Mouse (Mus musculus) intestine, postnatal 0 days (tissue): ENCODE measurements around the gene Gm3045. TPM values are rescaled to one million over a fixed set of nuclear protein-coding genes. Genes with fewer than 3 reads are reported as not detected.
A peak's percentile ranks its signal among the peaks of the same experiment; 100 is the strongest.

ENCODE experiments used
- ATAC-seq: fragments of 200-750 bp; cut with Nextera tagmentation; 2 replicates; pipeline ENCODE4 v1.8.0; 2017; ENCODE audit warnings: mild to moderate bottlenecking, moderate TSS enrichment, moderate library complexity
- H3K27ac ChIP-seq: fragments of 300-500 bp; sonication (generic); 2 replicates; pipeline ENCODE4 v1.5.1; 2014; ENCODE audit warnings: mild to moderate bottlenecking, low read depth, low read length, moderate library complexity
- H3K27me3 ChIP-seq: fragments of 300-500 bp; sonication (generic); replicated peaks from 2 replicates; pipeline ENCODE4 v1.6.1; 2014; ENCODE audit warnings: low read length, mixed read lengths; ENCODE audit not compliant: control insufficient read depth, insufficient read depth
- H3K36me3 ChIP-seq: fragments of 300-500 bp; sonication (generic); 2 replicates; pipeline ENCODE4 v1.6.1; 2014; ENCODE audit warnings: mild to moderate bottlenecking, moderate library complexity; ENCODE audit not compliant: control insufficient read depth, insufficient read depth
- H3K4me1 ChIP-seq: fragments of 300-500 bp; sonication (generic); replicated peaks from 2 replicates; pipeline ENCODE4 v1.6.1; 2014; ENCODE audit warnings: antibody characterized with exemption, low read length, mixed read lengths; ENCODE audit not compliant: control insufficient read depth, insufficient read depth
- H3K4me2 ChIP-seq: fragments of 300-500 bp; sonication (generic); replicated peaks from 2 replicates; pipeline ENCODE4 v1.6.1; 2014; ENCODE audit warnings: low read depth, mild to moderate bottlenecking, moderate library complexity
- H3K4me3 ChIP-seq: fragments of 300-500 bp; sonication (generic); 2 replicates; pipeline ENCODE4 v1.5.1; 2014; ENCODE audit warnings: low read depth, low read length
- H3K9ac ChIP-seq: fragments of 300-500 bp; sonication (generic); 2 replicates; pipeline ENCODE4 v1.6.1; 2014; ENCODE audit warnings: mild to moderate bottlenecking, low read depth, low read length
- H3K9me3 ChIP-seq: fragments of 300-500 bp; sonication (generic); 2 replicates; pipeline ENCODE4 v1.6.1; 2016; ENCODE audit warnings: mixed run types; ENCODE audit not compliant: control insufficient read depth
- CTCF ChIP-seq: sonication (generic); IDR thresholded peaks from 2 replicates; pipeline ENCODE4 v1.5.1; 2016; ENCODE audit warnings: low read depth, mild to moderate bottlenecking, control low read depth, antibody characterized with exemption, moderate library complexity
- WGBS: fragments of 180-500 bp; shearing (Covaris S2); extraction: QIAGEN DNeasy Blood & Tissue Kit; methylation state at CpG from one replicate; pipeline ENCODE4 v1.1.7; 2014; 5-methylcytosine and 5-hydroxymethylcytosine counted together
- polyA plus RNA-seq: library from polyadenylated mRNA; unstranded; fragments of >200 nt; fragmentation: Nextera tagmentation; extraction: Ambion mirVana; gene quantifications from 2 replicates; pipeline ENCODE4 v1.2.1, GENCODE M21; 2015

Gm3045 gene
- polyA plus RNA-seq, 1 experiment from 2014 or later, result not detected

DNA sequence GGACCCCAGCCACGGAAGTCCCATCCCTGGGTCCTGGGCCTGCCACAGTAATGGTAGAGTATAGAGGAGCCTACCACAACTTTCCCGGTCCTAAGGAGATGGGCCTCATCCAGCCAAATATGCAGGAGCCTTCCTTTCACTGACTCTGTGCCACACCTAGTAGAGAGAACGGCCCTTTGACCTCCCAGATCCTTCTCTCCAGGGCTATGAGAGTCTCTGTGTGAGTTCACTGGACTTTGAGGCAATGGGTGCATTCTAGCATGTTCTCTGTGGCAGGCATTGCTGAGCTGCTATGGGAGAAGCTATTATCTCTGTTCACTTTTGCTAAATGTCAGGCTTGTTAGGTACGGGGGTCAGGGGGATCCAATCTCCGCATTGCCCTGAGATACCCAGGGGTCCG is 37.4 kb downstream of the Gm3045 start:
- WGBS, result 74% methylated on average over 6 of the region's 6 CpGs
- Histone ChIP-seq H3K36me3 (no peaks in the 10 kb centered on the region), H3K4me2 (no peak overlapping the region), H3K4me1 (no peaks in the 10 kb centered on the region), H3K9me3 (no peaks in the 10 kb centered on the region), H3K27me3 (no peaks in the 10 kb centered on the region), H3K27ac (no peak overlapping the region), H3K4me3 (no peak overlapping the region), H3K9ac (no peak overlapping the region)
- TF ChIP-seq CTCF, result no peak
- ATAC-seq, result no peak

DNA sequence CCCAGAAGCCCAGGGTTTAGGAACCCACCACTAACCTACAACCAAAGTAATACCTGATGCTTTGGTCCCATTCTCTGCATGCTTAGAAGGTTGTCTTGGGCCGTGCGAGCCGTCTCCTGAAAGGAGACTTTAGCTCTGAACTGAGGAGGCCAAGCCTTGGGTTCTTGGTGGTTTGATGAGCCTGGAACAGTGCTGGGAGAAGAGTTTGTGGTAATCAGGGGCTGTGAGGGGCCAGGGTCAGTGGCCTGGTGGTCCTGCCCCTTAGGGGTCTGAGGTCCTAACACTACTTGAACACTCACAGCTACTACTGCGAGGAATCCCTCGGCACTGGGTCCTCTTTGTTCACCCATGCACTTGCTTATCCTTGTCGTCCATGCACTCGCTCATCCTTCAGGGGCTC is 41.4 kb downstream of the Gm3045 start:
- Histone ChIP-seq H3K9me3 (no peaks in the 10 kb centered on the region), H3K4me3 (no peak overlapping the region), H3K27me3 (no peaks in the 10 kb centered on the region), H3K36me3 (no peaks in the 10 kb centered on the region), H3K4me1 (no peaks in the 10 kb centered on the region), H3K4me2 (no peak overlapping the region), H3K27ac (no peak overlapping the region), H3K9ac (no peak overlapping the region)
- no peak for ATAC-seq
- WGBS, result 94% methylated on average over 7 of the region's 7 CpGs
- no peak for TF ChIP-seq CTCF

DNA sequence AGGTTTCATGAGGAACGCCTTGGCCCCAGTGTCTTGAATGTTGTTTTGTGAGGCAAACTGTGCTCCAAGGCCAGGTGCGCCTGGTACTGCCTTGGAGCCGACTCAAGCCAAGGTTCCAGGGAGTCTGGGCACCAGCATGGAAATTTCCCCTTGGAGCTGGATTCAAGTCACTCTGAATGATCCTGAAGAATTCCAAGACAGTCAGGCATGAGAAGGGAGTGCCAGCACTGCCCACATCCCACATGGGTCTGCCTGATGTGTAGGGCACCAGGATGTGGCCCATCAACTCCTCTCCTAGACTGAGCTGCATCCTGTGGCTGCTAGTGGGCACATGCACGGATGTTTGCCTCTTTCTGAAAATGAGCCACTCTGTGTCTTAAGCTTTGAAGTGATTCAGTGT is 42.1 kb downstream of the Gm3045 start:
- ATAC-seq, result no peak
- TF ChIP-seq CTCF, result no peak
- no peaks in the 10 kb centered on the region for H3K4me1 ChIP-seq
- H3K27me3 ChIP-seq, result no peaks in the 10 kb centered on the region
- no peaks in the 10 kb centered on the region for H3K36me3 ChIP-seq
- no peak overlapping the region for H3K4me3 ChIP-seq
- WGBS, result 88% methylated on average over 4 of the region's 4 CpGs
- H3K27ac ChIP-seq, result no peak overlapping the region
- no peaks in the 10 kb centered on the region for H3K9me3 ChIP-seq
- no peak overlapping the region for H3K4me2 ChIP-seq
- H3K9ac ChIP-seq, result no peak overlapping the region

DNA sequence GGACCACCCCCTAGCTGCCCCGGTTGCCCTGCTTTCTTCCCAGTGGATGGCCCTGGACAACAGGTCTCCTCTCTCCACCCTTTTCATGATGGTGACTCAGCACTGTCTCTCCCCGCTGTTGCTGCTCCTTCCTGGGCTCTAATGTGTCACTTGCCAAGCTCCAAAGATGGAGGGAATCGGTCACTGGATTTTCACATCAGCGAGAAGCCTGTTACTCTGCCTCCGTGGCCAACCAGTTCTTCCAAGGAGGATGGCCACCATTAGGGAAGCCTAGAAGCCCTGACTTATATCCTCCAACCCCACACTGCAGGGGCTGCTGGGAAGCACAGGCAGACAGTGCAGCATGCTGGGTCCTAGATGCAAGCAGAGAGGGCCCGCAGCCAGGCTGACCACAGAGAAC is 44.8 kb downstream of the Gm3045 start:
- Histone ChIP-seq H3K9me3 (no peaks in the 10 kb centered on the region), H3K4me3 (no peak overlapping the region), H3K9ac (no peak overlapping the region), H3K4me1 (no peaks in the 10 kb centered on the region), H3K27ac (no peak overlapping the region), H3K4me2 (no peak overlapping the region), H3K36me3 (no peaks in the 10 kb centered on the region), H3K27me3 (no peaks in the 10 kb centered on the region)
- no peak for TF ChIP-seq CTCF
- WGBS, result 81% methylated on average over 6 of the region's 6 CpGs
- ATAC-seq, result no peak

DNA sequence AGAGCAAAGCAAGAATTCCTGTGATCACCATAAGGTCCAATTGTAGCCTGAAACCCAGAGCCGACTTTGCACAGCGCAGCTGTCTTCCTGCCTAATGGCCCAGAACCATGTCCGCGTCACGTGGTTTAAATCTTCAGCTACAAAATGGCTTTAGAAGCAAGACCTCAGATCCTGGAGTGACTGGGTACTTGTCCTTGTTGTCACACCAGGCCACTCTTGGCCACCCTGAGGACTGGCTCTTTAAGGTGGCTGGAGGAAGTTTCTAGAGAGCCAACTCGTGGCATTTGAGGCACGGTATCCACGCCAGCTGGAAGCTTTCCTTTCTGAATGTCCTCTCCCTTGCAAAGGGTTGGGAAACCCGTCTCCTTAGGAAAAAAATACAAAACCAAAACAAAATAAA is 45.6 kb downstream of the Gm3045 start:
- WGBS, result 68% methylated on average over 9 of the region's 9 CpGs
- TF ChIP-seq CTCF, result no peak
- Histone ChIP-seq H3K4me1 (no peaks in the 10 kb centered on the region), H3K36me3 (no peaks in the 10 kb centered on the region), H3K9me3 (no peaks in the 10 kb centered on the region), H3K9ac (no peak overlapping the region), H3K4me2 (no peak overlapping the region), H3K4me3 (no peak overlapping the region), H3K27me3 (no peaks in the 10 kb centered on the region), H3K27ac (no peak overlapping the region)
- no peak for ATAC-seq

DNA sequence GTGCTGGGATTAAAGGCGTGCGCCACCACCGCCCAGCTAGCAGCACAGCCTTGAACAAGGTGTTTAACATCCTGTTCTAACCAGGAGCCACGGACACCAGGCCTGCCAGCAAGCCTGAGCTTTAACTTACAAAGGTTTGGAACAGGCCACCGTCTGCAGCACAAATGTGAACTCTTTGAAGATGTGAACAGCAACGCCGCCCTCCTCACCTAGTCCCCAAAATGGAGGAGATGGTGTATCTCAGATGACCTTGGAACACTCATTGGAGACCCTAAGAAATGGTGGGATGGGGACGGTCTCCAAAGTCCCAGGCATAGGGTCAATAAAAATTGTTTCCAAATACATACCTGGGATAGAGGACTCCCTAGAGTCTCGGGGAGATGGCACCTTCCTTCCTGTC is 46.3 kb downstream of the Gm3045 start:
- no peak for ATAC-seq
- Histone ChIP-seq H3K4me3 (no peak overlapping the region), H3K36me3 (no peaks in the 10 kb centered on the region), H3K4me2 (no peak overlapping the region), H3K27ac (no peak overlapping the region), H3K9me3 (no peaks in the 10 kb centered on the region), H3K4me1 (no peaks in the 10 kb centered on the region), H3K9ac (no peak overlapping the region), H3K27me3 (no peaks in the 10 kb centered on the region)
- WGBS, result 88% methylated on average over 9 of the region's 9 CpGs
- no peak for TF ChIP-seq CTCF

DNA sequence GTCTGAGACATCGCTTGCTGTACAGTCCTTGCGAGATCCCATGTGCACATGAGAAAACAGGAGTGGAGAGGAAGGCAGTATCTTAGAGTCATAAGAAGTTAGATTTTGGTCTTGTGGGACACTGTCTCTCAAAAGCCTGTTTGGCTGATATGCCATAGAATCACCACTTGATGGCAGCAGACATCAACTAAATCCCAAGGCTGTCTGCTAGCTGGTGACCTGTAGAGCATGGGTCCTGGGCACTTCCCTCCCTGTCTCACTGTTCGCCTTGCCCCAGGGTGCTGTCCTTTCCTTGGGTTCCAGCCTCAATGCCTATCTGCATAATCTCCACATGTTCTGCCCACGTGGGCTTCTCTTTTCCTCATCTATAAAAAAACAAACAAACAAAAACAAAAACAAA is 49.0 kb downstream of the Gm3045 start:
- Histone ChIP-seq H3K4me1 (no peaks in the 10 kb centered on the region), H3K27me3 (no peaks in the 10 kb centered on the region), H3K9me3 (no peaks in the 10 kb centered on the region), H3K4me3 (no peak overlapping the region), H3K27ac (no peak overlapping the region), H3K36me3 (no peaks in the 10 kb centered on the region), H3K9ac (no peak overlapping the region), H3K4me2 (no peak overlapping the region)
- WGBS, result 29% methylated on average over 4 of the region's 4 CpGs
- ATAC-seq, result no peak
- TF ChIP-seq CTCF, result peak; percentile 93
